Mouse (Mus musculus) G1E (cell line): ENCODE data around the gene Nkd2. TPM values are rescaled to one million over a fixed set of nuclear protein-coding genes. Genes with fewer than 3 reads are reported as not detected.

Experiments
- ATAC-seq: 2 replicates; pipeline ENCODE4 v1.8.0; 2016; ENCODE audit warnings: mild to moderate bottlenecking; ENCODE audit not compliant: insufficient number of reproducible peaks, poor library complexity, low FRiP score, severe bottlenecking; ENCODE audit errors: extremely low read depth
- DNase-seq: peaks from one replicate; pipeline ENCODE4 v3.0.0; 2012; ENCODE audit warnings: low spot score
- H3K27me3 ChIP-seq: 2 replicates; pipeline ENCODE4 v1.6.1; 2012; ENCODE audit warnings: mild to moderate bottlenecking, low read length, inconsistent platforms; ENCODE audit not compliant: insufficient read depth
- H3K36me3 ChIP-seq: replicated peaks from 2 replicates; pipeline ENCODE3; 2012; ENCODE audit warnings: mild to moderate bottlenecking, inconsistent platforms
- H3K4me1 ChIP-seq: 2 replicates; pipeline ENCODE4 v1.6.1; 2012; ENCODE audit warnings: low read depth, low read length, inconsistent platforms, mixed read lengths; ENCODE audit not compliant: insufficient read depth
- H3K4me3 ChIP-seq: 2 replicates; pipeline ENCODE4 v1.5.1; 2012; ENCODE audit warnings: low read depth, mild to moderate bottlenecking, inconsistent platforms, low read length, moderate library complexity, mixed read lengths
- H3K9me3 ChIP-seq: replicated peaks from 2 replicates; pipeline ENCODE4 v1.6.1; 2012; ENCODE audit warnings: inconsistent platforms
- CTCF ChIP-seq: IDR thresholded peaks from 2 replicates; pipeline ENCODE4 v1.5.1; 2012; ENCODE audit warnings: low read depth, low read length, inconsistent platforms, mixed read lengths
- GATA1 ChIP-seq: IDR thresholded peaks from 2 replicates; pipeline ENCODE4 v1.6.1; 2012; ENCODE audit warnings: borderline replicate concordance, low read length, inconsistent platforms, mixed read lengths
- GATA2 ChIP-seq: IDR thresholded peaks from 2 replicates; pipeline ENCODE4 v1.6.1; 2012; ENCODE audit warnings: low read depth, low read length, inconsistent platforms, borderline replicate concordance
- POLR2AphosphoS5 ChIP-seq: IDR thresholded peaks from 2 replicates; pipeline ENCODE4 v1.6.1; 2012; ENCODE audit warnings: low read depth, low read length, inconsistent platforms; ENCODE audit not compliant: insufficient replicate concordance
- TAL1 ChIP-seq: conservative IDR thresholded peaks from 2 replicates; pipeline ENCODE4 v1.6.1; 2012; ENCODE audit warnings: low read depth, low read length, inconsistent platforms, mixed read lengths
- polyA plus RNA-seq: library from polyadenylated mRNA; stranded (reverse); fragments of >175 nt; gene quantifications from 2 replicates; pipeline ENCODE4 v1.2.3, GENCODE M21; 2012
- total RNA-seq, 2 experiments: library from RNA; stranded (forward) in 1 of 2; stranded (reverse) in 1 of 2; fragments of 200-1000 nt in 1 of 2; fragments of >200 nt in 1 of 2; fragmentation: Nextera tagmentation in 1 of 2; gene quantifications; 2 replicates each; pipeline ENCODE4 v1.2.3; 2014 to 2017

The Nkd2 gene
- total RNA-seq (2014; fragmentation: Nextera tagmentation) (not detected in 2 replicates), total RNA-seq (2017) (0.06 and 0.27 TPM in 2 replicates), polyA plus RNA-seq (not detected in 2 replicates)

GRCm38 (mm10) chr13:73847465-73847836, at the start of gene Nkd2:
Gene Nkd2 (minus strand): TSS chr13:73847631.
- H3K4me3 ChIP-seq, result no peak within 1 kb of the TSS
- no peaks in the 10 kb centered on the region for H3K36me3 ChIP-seq
- no peaks in the 10 kb centered on the region for H3K9me3 ChIP-seq
- DNase-seq (no peak), ATAC-seq (no peak)
- no peaks in the 10 kb centered on the region for H3K4me1 ChIP-seq
- peaks cover 8% of the 10 kb centered on the region; the same call in 1 of the 2 replicates for H3K27me3 ChIP-seq
- TF ChIP-seq GATA2 (no peak), TAL1 (no peak), CTCF (no peak), GATA1 (no peak), POLR2AphosphoS5 (no peak)

- Histone ChIP-seq H3K36me3 (no peaks in the 10 kb centered on the region), H3K4me3 (no peak overlapping the region), H3K9me3 (no peaks in the 10 kb centered on the region), H3K27me3 (peaks cover 18% of the 10 kb centered on the region), H3K4me1 (no peaks in the 10 kb centered on the region)
- ATAC-seq (no peak), DNase-seq (no peak)
- TF ChIP-seq CTCF, result no peak
- TF ChIP-seq TAL1, result no peak
- TF ChIP-seq GATA2, result no peak
- no peak for TF ChIP-seq GATA1
Measured at GRCm38 (mm10) chr13:73892493-73893178, 45.2 kb upstream of the Nkd2 start.

GRCm38 (mm10) chr13:73887415-73887874, 40.0 kb upstream of the Nkd2 start:
- no peaks in the 10 kb centered on the region for H3K9me3 ChIP-seq
- H3K4me3 ChIP-seq, result no peak overlapping the region
- H3K4me1 ChIP-seq, result no peaks in the 10 kb centered on the region
- no peak for TF ChIP-seq GATA2
- TF ChIP-seq POLR2AphosphoS5, result no peak
- TF ChIP-seq CTCF, result no peak
- TF ChIP-seq TAL1, result no peak
- TF ChIP-seq GATA1, result no peak
- peaks cover 7% of the 10 kb centered on the region; the same call in 1 of the 2 replicates for H3K27me3 ChIP-seq
- ATAC-seq (no peak), DNase-seq (no peak)
- no peaks in the 10 kb centered on the region for H3K36me3 ChIP-seq

- no peak for TF ChIP-seq GATA2
- TF ChIP-seq GATA1, result no peak
- no peak for TF ChIP-seq TAL1
- no peak for TF ChIP-seq POLR2AphosphoS5
- no peak for TF ChIP-seq CTCF
- no peaks in the 10 kb centered on the region for H3K9me3 ChIP-seq
- H3K4me3 ChIP-seq, result no peak overlapping the region
- H3K4me1 ChIP-seq, result no peaks in the 10 kb centered on the region
- peaks cover 2% of the 10 kb centered on the region; the same call in 1 of the 2 replicates for H3K27me3 ChIP-seq
- DNase-seq (no peak), ATAC-seq (no peak)
- no peaks in the 10 kb centered on the region for H3K36me3 ChIP-seq
Measured at GRCm38 (mm10) chr13:73886601-73887000, 39.2 kb upstream of the Nkd2 start.

GRCm38 (mm10) chr13:73886066-73886465, 38.6 kb upstream of the Nkd2 start:
- Histone ChIP-seq H3K27me3 (peaks cover 2% of the 10 kb centered on the region; the same call in 1 of the 2 replicates), H3K9me3 (no peaks in the 10 kb centered on the region), H3K36me3 (no peaks in the 10 kb centered on the region), H3K4me3 (no peak overlapping the region), H3K4me1 (no peaks in the 10 kb centered on the region)
- TF ChIP-seq GATA1 (no peak), POLR2AphosphoS5 (no peak), TAL1 (no peak), GATA2 (no peak), CTCF (no peak)
- DNase-seq, result no peak
- ATAC-seq, result no peak

GRCm38 (mm10) chr13:73885656-73886055, 38.2 kb upstream of the Nkd2 start:
- Histone ChIP-seq H3K4me1 (no peaks in the 10 kb centered on the region), H3K9me3 (no peaks in the 10 kb centered on the region), H3K27me3 (no peaks in the 10 kb centered on the region), H3K4me3 (no peak overlapping the region), H3K36me3 (no peaks in the 10 kb centered on the region)
- no peak for TF ChIP-seq POLR2AphosphoS5
- no peak for TF ChIP-seq CTCF
- no peak for TF ChIP-seq GATA2
- TF ChIP-seq TAL1, result no peak
- no peak for TF ChIP-seq GATA1
- no peak for ATAC-seq
- DNase-seq, result no peak
